Mouse (Mus musculus): ENCODE data around the gene Cd164l2. TPM values are rescaled to one million over a fixed set of nuclear protein-coding genes. Genes with fewer than 3 reads are reported as not detected.

The Cd164l2 gene
- polyA plus RNA-seq, 1 experiment = 0.90 TPM

- H3K4me1 ChIP-seq (replicated peaks; ENCODE audit: control insufficient read depth, insufficient read depth, low read length) = peaks cover 28% of the 10 kb centered on the region
- H3K27me3 ChIP-seq (ENCODE audit: control insufficient read depth, insufficient read depth, low read length) = no peaks in the 10 kb centered on the region
- peak overlapping the region; percentile 1; the same call in 1 of the 2 replicates for H3K27ac ChIP-seq (ENCODE audit: control insufficient read depth, insufficient read depth, low read length)
- peaks cover 36% of the 10 kb centered on the region for H3K36me3 ChIP-seq (ENCODE audit: control insufficient read depth, insufficient read depth, low read length)
- no peak overlapping the region for H3K4me3 ChIP-seq (ENCODE audit: control insufficient read depth, insufficient read depth, low read length)
- no peak for DNase-seq
- WGBS = 72% methylated on average over 5 of the region's 5 CpGs
- no peak for TF ChIP-seq CTCF (IDR thresholded peaks at IDR 0.05; ENCODE audit: borderline replicate concordance, control insufficient read depth, extremely low read depth, insufficient read depth, low read length, poor library complexity)
- TF ChIP-seq POLR2A (IDR thresholded peaks at IDR 0.05; ENCODE audit: control insufficient read depth, extremely low read depth, insufficient read depth, low read length, poor library complexity) = no peak
Measured at GRCm38 (mm10) chr4:133263756-133264155, 51.8 kb downstream of the Cd164l2 start.

- DNase-seq = no peak
- Histone ChIP-seq H3K4me3 (ENCODE audit: control insufficient read depth, insufficient read depth, low read length) (no peak overlapping the region), H3K4me1 (replicated peaks; ENCODE audit: control insufficient read depth, insufficient read depth, low read length) (peaks cover 28% of the 10 kb centered on the region), H3K27ac (ENCODE audit: control insufficient read depth, insufficient read depth, low read length) (no peak overlapping the region), H3K36me3 (ENCODE audit: control insufficient read depth, insufficient read depth, low read length) (peaks cover 43% of the 10 kb centered on the region), H3K27me3 (ENCODE audit: control insufficient read depth, insufficient read depth, low read length) (no peaks in the 10 kb centered on the region)
- TF ChIP-seq CTCF (IDR thresholded peaks at IDR 0.05; ENCODE audit: borderline replicate concordance, control insufficient read depth, extremely low read depth, insufficient read depth, low read length, poor library complexity) (no peak), POLR2A (IDR thresholded peaks at IDR 0.05; ENCODE audit: control insufficient read depth, extremely low read depth, insufficient read depth, low read length, poor library complexity) (no peak)
- WGBS = 70% methylated on average over 2 of the region's 2 CpGs
Measured at GRCm38 (mm10) chr4:133264559-133264958, 52.6 kb downstream of the Cd164l2 start.

- Histone ChIP-seq H3K36me3 (ENCODE audit: control insufficient read depth, insufficient read depth, low read length) (peaks cover 43% of the 10 kb centered on the region), H3K27ac (ENCODE audit: control insufficient read depth, insufficient read depth, low read length) (no peak overlapping the region), H3K4me3 (ENCODE audit: control insufficient read depth, insufficient read depth, low read length) (no peak overlapping the region), H3K4me1 (replicated peaks; ENCODE audit: control insufficient read depth, insufficient read depth, low read length) (peaks cover 28% of the 10 kb centered on the region), H3K27me3 (ENCODE audit: control insufficient read depth, insufficient read depth, low read length) (no peaks in the 10 kb centered on the region)
- no peak for DNase-seq
- 97% methylated on average over 3 of the region's 3 CpGs for WGBS
- TF ChIP-seq POLR2A (IDR thresholded peaks at IDR 0.05; ENCODE audit: control insufficient read depth, extremely low read depth, insufficient read depth, low read length, poor library complexity) (no peak), CTCF (IDR thresholded peaks at IDR 0.05; ENCODE audit: borderline replicate concordance, control insufficient read depth, extremely low read depth, insufficient read depth, low read length, poor library complexity) (no peak)
Measured at GRCm38 (mm10) chr4:133265297-133265696, 53.4 kb downstream of the Cd164l2 start.

GRCm38 (mm10) chr4:133265759-133266158, 53.8 kb downstream of the Cd164l2 start:
- no peak overlapping the region for H3K4me3 ChIP-seq (ENCODE audit: control insufficient read depth, insufficient read depth, low read length)
- WGBS = 93% methylated on average over 4 of the region's 4 CpGs
- H3K27ac ChIP-seq (ENCODE audit: control insufficient read depth, insufficient read depth, low read length) = no peak overlapping the region
- TF ChIP-seq CTCF (IDR thresholded peaks at IDR 0.05; ENCODE audit: borderline replicate concordance, control insufficient read depth, extremely low read depth, insufficient read depth, low read length, poor library complexity) (no peak), POLR2A (IDR thresholded peaks at IDR 0.05; ENCODE audit: control insufficient read depth, extremely low read depth, insufficient read depth, low read length, poor library complexity) (no peak)
- H3K36me3 ChIP-seq (ENCODE audit: control insufficient read depth, insufficient read depth, low read length) = peaks cover 43% of the 10 kb centered on the region
- H3K27me3 ChIP-seq (ENCODE audit: control insufficient read depth, insufficient read depth, low read length) = no peaks in the 10 kb centered on the region
- no peak for DNase-seq
- peaks cover 26% of the 10 kb centered on the region for H3K4me1 ChIP-seq (replicated peaks; ENCODE audit: control insufficient read depth, insufficient read depth, low read length)

- 96% methylated on average over 12 of the region's 12 CpGs for WGBS
- Histone ChIP-seq H3K27ac (ENCODE audit: control insufficient read depth, insufficient read depth, low read length) (no peak overlapping the region), H3K27me3 (ENCODE audit: control insufficient read depth, insufficient read depth, low read length) (no peaks in the 10 kb centered on the region), H3K36me3 (ENCODE audit: control insufficient read depth, insufficient read depth, low read length) (peaks cover 43% of the 10 kb centered on the region), H3K4me1 (replicated peaks; ENCODE audit: control insufficient read depth, insufficient read depth, low read length) (peaks cover 22% of the 10 kb centered on the region), H3K4me3 (ENCODE audit: control insufficient read depth, insufficient read depth, low read length) (no peak overlapping the region)
- no peak for TF ChIP-seq CTCF (IDR thresholded peaks at IDR 0.05; ENCODE audit: borderline replicate concordance, control insufficient read depth, extremely low read depth, insufficient read depth, low read length, poor library complexity)
- TF ChIP-seq POLR2A (IDR thresholded peaks at IDR 0.05; ENCODE audit: control insufficient read depth, extremely low read depth, insufficient read depth, low read length, poor library complexity) = no peak
- DNase-seq = no peak
Measured at GRCm38 (mm10) chr4:133266248-133266880, 54.4 kb downstream of the Cd164l2 start.

GRCm38 (mm10) chr4:133268931-133269330, 57.0 kb downstream of the Cd164l2 start:
- H3K36me3 ChIP-seq (ENCODE audit: control insufficient read depth, insufficient read depth, low read length) = peaks cover 43% of the 10 kb centered on the region
- H3K4me1 ChIP-seq (replicated peaks; ENCODE audit: control insufficient read depth, insufficient read depth, low read length) = no peaks in the 10 kb centered on the region; the same call in 1 of the 2 replicates
- H3K4me3 ChIP-seq (ENCODE audit: control insufficient read depth, insufficient read depth, low read length) = no peak overlapping the region
- WGBS = 50% methylated on average over 3 of the region's 3 CpGs
- TF ChIP-seq CTCF (IDR thresholded peaks at IDR 0.05; ENCODE audit: borderline replicate concordance, control insufficient read depth, extremely low read depth, insufficient read depth, low read length, poor library complexity) (no peak), POLR2A (IDR thresholded peaks at IDR 0.05; ENCODE audit: control insufficient read depth, extremely low read depth, insufficient read depth, low read length, poor library complexity) (no peak)
- no peak for DNase-seq
- H3K27me3 ChIP-seq (ENCODE audit: control insufficient read depth, insufficient read depth, low read length) = no peaks in the 10 kb centered on the region
- no peak overlapping the region for H3K27ac ChIP-seq (ENCODE audit: control insufficient read depth, insufficient read depth, low read length)
